Mouse (Mus musculus) neural tube, embryonic 10.5 days (tissue): ENCODE data around the gene Csnk2a2.

Source experiments
- DNase-seq: peaks from one replicate; pipeline ENCODE4 v3.0.0-alpha.2; 2017; ENCODE audit warnings: low spot score; ENCODE audit errors: extremely low spot score

Csnk2a2 gene

DNA sequence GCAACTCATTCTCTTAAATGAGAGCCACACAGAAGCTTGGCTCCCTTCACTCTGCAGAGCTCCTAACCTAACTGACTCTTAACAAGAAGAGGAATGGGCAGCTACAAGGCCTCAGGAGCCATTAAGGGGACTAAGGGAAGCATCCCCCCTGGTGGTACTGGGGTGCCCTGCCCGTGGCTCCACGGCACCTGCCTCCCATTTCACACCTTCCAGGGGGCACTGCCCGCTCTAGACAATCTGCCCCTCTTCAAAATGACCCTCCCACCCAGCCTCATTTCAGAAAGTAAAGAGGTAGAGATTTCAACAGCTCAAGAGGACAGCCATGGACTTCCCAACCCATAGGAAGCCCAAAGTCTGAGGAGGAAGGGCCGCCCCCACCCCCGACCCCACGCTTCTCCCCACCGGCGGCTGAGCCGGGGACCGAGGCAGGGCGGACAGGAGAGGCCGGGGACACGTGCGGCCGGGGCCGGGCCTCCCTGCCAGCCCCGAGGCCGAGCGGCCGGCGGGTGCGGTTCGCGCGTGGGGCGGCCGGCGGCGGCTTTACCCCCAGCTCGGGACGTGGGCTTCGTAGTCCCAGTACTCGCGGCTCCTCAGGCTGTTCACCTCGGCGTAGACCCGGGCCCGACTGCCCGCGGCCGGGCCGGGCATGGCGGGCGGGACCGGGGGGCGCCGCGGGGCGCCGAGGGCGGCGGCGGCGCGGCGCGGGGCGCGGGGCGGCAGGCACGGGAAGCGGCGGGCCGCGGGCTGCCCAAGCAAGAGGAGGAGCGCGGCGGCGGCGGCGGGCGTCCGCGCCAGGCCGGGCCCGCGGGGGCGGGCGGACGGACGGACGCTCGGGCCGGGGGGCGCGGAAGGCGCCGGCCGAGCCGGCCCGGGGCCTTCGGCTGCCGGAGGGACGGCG lies 1.8 kb downstream of the Csnk2a2 start:
- peak; percentile 27 for DNase-seq

DNA sequence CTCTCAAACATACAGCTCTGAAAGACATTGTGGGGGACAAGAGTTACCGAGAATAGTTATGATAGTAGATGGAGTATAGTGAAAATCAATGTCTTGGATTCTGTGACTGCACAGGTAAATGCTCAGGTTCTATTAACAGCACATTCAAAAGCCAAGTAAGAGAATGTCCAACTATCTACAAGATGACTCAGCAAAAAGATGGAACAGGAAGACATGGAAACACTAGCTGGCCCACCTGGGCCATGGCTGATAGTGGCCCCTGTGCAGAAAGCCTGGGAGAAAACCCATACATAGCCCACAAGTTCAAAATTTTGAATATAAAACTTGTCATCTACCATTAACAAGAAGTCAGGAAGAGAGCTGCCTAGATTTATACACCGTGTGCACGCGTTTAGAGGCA lies 19.8 kb downstream of the Csnk2a2 start:
- DNase-seq = no peak

DNA sequence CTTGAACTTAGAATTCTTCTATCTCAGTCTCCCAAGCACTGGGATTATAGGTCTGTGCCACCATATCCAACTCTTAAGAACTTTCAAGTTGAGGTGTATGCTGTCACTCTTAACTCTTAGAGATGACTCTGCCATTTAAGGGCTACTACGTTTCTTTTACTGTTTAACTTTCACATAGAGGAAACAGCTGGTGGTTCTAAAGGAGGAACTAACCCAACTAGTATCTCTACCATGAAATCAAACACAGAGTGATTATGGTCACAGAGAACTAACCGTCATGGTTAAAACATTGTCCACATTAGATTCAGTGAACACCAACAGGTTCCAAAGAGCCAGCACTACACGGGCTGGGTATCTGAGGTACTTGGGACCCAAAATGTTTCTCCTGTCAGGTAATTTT lies 20.8 kb downstream of the Csnk2a2 start:
- DNase-seq = no peak

DNA sequence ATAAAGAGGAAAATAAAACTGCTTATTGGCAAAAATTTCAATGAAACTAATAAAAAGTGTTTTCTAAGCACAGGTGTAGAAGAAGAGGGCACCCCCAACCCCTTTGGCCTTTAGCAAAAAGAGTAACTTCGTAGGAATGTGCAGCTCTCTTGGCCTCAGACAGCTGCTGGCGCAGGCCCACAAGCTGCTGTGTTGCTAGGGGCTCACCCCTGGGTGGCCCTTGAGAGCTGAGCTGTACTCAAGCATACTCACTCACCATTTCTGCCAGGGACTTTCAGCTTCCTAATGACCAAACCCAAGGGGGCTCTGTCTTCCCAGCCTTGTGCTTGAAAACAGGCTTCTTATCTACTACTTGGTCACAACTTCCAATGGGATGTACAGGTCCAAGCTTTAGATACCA lies 23.3 kb downstream of the Csnk2a2 start:
- no peak for DNase-seq

DNA sequence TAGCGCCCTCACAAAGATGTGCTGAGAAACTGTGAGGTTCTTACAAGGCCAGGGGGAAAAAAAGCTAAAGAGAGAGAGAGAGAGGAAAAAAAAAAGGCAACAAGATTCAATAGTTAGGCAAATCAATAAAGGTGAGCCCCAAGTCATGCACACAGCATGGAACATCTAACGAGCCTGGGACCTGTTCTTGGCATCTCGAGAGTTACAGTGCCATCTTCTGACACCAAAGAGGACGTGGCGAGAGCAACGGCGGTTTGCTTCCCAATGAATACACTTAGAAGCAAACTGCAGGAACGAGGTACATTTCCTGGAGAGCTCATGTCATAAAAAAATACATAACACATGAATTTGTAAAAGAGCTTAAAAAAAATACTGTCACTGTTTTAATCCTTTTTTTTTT lies 37.3 kb downstream of the Csnk2a2 start:
- DNase-seq = no peak

DNA sequence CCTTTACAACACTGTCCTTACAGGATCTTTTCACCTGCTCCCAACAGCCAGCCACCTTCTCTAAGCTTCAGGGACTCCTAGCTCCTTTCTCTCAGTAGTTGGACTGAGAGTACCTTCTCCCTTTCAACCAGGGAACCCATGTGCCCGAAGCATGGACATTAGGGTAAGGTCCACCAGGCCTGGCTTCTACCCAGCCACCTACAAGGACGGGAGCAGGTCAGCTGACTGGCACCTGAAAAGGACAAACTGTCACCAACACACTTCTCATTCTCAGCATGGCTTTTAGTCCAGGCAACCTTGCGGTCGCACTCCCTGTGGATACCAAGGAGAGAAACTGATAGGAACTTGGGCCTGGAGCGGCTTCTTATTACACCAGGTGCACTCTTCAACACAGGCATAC lies 39.6 kb downstream of the Csnk2a2 start:
- DNase-seq = no peak

DNA sequence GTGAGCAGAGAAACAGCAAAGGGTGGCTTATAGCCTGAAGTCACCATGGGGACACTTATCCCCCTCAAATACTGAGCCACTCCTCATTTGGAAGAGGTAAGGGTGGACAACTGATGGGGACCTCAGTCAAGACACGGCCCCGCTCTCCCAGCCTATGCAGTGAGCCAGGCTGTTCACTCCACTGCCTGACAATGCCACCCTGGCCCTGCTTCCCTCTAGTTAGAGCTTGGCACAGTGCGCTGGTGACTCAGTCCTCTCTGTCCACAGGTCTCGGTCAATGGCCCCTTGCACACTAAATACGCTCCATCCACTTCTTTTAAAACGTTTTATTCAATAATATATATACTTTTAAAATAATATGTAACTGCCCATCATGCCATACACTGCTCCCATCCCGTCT lies 42.2 kb downstream of the Csnk2a2 start:
- DNase-seq = no peak

DNA sequence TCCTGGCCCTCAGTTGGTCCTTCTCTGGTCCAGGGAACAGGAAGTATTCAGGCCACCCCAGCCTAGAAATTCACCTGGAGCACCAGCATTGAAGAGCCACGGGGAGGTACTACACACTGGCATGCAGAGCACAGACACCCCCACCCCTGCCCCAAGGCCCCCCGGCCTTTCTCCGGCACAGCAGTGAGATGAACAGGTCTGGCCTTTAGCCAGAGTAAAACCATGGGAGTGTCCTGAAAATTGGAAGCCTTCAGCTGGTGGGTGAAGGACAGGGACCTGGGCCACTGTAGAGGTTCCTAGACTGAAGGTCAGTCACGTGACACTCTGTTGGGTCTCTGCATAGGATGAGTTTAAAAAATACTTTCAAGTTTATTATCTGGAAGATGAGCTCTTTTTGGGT lies 44.8 kb downstream of the Csnk2a2 start:
- no peak for DNase-seq

DNA sequence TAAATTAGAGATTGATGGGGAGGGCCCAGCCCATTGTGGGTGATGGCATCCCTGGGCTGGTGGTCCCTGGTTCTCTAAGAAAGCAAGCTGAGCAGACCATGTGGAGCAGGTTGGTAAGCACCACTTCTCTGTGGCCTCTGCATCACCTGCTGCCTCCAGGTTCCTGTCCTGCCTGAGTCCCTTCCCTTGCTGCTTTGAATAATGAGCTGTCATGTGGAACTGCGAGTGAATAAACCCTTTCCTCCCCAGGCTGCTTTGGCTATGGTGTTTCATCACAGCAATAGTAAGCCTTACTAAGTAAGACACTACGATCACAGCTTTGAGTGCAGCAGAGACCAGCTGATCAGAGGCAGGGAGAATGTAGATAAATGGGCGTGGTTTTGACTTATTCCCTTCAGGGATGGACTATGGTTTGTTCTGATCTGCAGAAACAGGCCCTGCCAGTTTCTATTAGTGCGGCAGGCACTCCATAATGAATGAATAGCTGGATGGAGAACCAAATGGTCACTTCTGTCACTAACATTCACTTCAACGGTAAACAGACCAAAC lies 48.3 kb downstream of the Csnk2a2 start:
- DNase-seq = no peak

DNA sequence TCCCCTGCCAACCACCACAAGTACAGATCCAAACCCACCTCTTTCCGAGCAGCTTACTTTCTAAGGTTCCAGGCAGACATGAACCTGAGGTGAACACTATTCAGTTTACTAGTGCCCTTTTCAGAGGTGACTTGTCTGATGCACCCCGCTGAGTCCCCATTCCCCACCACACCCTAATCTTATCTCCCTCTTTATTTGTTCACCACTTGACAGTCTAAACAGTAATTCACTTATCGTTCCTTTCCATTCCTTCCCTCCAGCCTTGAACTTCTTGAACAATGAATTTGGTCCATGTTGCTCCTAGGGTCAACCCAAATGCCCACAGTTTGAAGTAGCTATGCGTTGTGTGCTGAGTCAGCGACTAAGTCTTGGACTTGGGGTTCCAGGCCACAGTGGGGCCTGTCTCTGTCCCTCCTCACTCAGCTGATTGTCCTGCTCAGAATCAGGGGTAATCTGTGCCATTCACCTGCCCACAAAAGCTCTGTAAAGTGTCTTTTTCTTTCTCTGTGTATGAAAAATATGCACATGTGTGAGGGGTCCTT lies 49.6 kb downstream of the Csnk2a2 start:
- DNase-seq = no peak

DNA sequence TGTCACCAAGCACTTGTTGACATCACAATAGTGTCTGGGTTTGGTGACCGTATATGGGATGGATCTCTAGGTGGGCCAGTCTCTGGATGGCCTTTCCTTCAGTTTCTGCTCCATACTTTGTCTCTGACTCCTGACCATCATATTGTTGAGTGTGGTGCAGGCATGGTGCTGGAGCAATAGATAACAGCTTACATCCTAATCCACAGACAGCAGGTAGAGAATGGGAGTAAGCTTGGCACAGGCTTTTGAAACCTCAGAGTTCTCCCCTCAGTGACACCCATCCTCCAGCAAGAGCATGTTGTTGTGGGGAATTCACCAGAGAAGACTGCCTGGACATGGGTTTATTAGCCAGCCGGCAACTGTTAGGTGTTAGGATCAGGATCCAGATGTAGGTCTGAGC lies 50.4 kb downstream of the Csnk2a2 start:
- no peak for DNase-seq

DNA sequence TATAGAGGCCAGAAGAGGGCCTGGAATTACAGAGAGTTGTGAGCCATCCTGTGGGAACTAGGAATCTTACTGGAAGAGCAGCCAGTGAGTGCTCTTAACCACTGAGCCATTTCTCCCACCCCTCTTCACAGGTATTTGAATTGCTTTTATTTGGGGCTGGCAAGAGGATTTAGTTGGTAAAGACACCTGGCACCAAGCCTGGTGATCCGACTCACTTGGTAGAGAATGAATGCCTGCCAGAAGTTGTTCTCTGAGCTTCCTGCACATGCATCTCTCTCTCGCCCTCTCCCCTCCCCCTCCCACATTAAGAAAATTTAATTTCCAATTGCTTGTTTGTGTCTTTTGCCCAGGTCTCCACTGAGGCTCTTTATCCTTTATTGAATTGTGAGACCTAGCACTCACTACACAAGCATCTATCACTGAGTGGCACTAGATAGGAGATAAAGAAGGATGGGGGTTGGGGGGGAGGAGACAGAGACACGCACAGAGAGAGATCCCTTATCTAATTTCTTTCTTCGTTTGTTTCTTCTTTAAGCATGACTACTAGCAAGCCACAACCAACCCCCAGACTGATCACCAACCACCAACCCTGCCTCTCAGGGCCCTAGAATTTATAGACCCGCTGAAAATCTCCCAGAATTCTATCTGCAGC lies 52.4 kb downstream of the Csnk2a2 start:
- no peak for DNase-seq

DNA sequence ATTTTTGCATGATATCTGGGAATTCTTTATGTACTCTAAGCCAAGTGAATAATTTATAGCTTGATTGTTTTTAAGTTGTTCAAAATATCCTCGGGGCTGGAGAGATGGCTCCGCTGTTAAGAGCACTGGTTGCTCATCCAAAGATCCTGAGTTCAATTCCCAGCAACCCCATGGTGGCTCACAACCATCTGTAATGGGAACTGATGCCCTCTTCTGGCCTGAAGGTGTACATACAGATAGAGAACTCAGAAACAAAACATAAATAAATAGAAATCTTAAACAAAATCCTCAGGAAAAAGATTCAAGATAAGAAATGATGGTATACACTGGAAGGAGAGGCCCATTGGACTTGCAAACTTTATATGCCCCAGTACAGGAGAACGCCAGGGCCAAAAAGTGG lies 53.9 kb downstream of the Csnk2a2 start:
- DNase-seq = no peak

DNA sequence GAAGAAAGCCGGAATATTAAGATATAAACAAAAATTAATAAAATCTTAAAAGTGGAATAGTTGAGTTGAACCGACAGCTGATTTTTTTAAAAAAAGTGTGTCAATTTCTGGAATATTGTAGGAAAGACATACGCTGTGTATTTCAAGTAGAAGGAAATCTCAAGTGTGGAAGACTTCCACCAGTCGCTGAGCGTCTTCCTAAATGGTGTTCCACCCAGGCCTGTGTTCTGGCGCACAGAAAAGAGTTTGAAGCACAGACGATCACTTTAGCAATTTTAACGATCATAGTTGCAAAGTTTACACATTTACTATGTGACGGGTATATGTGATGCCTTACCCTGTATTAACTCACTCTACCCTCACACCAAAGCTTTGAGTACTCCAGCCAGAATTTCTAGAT lies 54.4 kb downstream of the Csnk2a2 start:
- no peak for DNase-seq

DNA sequence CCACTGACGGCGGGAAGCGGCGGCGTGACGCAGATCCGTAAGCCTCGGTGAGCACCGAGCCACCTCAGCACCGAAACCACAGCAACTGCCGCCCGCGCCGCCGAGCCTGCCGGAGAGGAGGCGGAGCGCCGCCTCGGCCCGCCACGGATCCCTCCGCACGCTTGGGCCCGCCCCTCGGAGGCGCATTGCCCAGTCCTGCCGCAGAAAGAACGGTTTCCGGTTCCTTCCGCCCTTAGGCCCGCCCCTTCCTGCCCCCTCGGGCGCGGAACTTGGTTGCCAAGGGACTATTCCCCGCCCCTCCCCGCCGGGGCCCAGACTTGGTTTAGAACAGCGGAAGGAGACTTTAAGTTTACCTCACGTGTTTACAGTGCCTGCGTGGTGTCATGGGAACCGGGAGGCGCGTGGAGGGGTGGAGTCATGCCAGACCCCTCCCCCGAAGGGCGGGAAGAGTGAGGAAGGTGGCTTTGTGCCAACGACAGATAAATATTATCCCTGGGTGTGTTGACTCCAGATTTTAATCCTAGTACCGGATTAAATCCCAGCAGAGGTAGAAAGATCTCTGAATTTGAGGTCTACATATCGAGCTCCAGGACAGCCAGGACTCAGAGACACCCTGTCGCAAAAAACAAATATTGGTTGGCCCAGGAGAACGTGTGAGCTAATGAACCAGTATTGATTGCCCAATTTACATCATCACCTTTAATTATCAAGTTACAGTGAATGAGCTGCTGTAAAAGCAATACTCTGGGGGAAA lies 55.0 kb downstream of the Csnk2a2 start, which contains the start of gene Cfap20:
Gene Cfap20, minus strand, starts transcription at position 184 of the 754 bp plus-strand sequence.
- peak; percentile 100 for DNase-seq

DNA sequence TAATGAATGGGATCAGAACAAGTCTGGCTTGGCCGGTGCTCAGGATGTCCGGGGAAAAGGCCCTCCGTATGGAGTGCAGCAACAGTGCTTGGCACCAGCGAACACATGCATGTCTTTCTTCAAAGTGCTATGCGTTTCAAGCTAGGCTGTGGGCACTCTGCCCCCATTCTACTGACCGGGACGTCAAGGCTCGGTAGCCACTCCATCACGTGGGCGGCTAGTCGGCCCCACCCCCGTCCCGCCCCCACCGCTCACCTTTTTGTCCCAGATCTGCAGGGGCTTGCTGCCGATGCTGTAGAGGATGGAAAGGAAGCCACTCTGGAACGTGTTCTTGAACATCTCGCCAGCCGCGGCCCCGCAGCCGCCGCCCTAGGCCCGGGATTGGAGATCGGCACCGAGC lies 55.6 kb downstream of the Csnk2a2 start:
- DNase-seq = peak; percentile 73

DNA sequence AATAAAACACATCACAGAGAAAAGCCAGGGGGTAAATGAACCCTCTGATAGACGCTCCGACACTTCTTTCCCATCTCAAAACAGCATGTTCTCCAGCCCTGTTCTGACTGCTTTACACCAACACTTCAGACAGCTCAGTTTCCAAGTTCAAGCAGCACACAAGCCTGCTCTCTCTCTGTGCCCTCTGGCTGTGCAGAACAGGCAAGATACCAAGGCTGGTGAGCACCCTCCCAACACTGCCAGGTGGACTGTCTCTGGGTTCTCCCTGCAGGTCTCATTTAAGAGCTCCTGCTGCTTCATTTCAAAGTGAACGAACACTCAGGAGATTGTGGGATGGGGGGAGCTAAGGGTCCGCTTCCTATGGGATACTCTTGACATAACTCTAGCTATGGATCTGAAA lies 56.7 kb downstream of the Csnk2a2 start:
- no peak for DNase-seq

DNA sequence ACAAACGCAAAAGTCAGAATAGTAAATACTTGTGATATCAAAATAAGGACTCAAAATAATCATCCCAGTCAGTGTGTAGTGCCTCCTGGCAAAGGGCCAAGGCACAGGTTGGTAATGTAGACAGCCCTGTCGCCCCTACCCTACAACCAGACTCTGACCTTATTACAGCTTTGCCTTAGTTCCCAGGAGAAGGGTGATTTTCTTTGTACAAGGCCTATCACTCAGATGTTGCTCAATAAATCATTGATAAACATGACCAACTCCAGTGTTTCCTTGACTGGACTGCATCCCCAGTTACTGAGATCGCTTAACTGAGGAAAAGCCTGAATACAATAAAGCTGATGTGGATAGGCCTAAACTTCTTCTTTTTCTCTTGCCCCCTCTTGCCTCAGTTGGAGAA lies 57.4 kb downstream of the Csnk2a2 start:
- no peak for DNase-seq

DNA sequence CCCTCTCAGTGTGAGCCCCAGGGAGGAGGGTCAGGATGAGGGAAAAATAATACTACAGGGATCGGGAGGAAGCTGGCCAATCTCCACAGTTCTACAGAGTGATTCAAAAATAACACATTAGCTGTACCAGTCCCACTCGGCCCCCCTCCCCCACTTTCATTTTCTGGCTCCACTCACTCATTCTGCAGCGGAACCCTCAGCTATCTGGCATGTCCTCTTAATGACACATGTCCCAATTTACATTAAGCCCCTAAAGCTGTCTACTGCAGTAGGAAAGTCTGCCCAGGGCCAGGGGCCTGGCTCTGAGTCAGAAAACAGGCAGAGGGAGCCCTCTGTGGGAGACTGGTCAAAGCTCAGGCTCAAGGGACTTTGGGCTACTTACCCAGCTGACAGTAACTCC lies 59.9 kb downstream of the Csnk2a2 start:
- peak; percentile 21 for DNase-seq

DNA sequence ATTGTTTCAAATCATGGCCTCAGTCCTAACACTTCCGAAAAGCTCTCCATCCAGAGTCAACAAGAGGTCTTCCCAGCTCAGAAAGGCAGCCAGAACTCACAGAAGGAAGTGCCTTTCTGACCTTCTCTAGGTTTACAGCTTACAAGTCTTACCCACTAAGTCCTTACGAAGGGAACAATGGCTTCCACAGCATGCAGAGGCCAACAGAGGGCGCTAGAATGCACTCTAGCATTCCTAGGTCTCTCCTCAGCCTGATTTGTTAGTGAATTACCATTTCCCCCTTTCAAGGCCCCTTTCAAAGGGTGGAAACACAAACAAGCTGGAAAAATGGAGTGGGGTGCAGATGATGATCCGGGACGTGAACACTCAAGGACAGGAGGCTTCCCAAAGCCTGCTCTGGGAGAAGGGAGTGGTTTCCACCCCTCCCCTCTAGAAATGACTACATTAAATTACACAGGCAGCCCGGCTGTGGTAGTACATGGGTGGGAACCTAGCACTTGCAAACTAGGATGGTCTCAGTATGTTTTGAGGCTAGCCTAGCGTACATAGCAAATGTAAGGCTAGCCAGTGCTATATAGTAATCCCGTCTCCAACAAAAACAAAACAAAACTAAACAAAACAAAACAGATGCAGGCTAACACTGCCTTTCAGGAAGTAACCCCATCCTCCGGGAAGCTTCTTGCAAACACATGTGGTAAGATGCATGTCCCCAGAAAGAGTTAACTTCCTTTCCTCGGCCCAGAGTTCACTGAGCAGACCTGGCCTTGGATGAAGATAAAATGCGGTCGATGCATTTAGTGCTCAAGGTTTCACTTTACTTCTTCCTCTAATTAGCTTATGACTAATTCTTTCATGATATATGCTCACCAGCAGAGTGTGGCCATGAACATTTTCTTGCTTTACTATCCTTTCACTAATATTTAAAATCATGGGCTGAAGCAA lies 62.0 kb downstream of the Csnk2a2 start:
- peak; percentile 66 for DNase-seq
